Mouse (Mus musculus) liver, embryonic 11.5 days (tissue): ENCODE data around the gene Itgb3bp. TPM values are rescaled to one million over a fixed set of nuclear protein-coding genes. Genes with fewer than 3 reads are reported as not detected.
A peak's percentile ranks its signal among the peaks of the same experiment; 100 is the strongest.

Experiments
- ATAC-seq: fragments of 200-750 bp; cut with Nextera tagmentation; replicated peaks from 2 replicates; pipeline ENCODE4 v1.8.0; 2017; ENCODE audit warnings: moderate number of reproducible peaks, mild to moderate bottlenecking, moderate TSS enrichment, moderate library complexity; ENCODE audit not compliant: low FRiP score
- DNase-seq: peaks from one replicate; pipeline ENCODE4 v3.0.0-alpha.2; 2017; ENCODE audit warnings: low spot score
- H3K27ac ChIP-seq: fragments of 300-500 bp; sonication (generic); 2 replicates; pipeline ENCODE4 v1.5.1; 2014; ENCODE audit warnings: mild to moderate bottlenecking, low read depth, low read length, control low read depth
- H3K27me3 ChIP-seq: fragments of 300-500 bp; sonication (generic); replicated peaks from 2 replicates; pipeline ENCODE4 v1.6.1; 2014; ENCODE audit warnings: low read length, mixed read lengths; ENCODE audit not compliant: control insufficient read depth, insufficient read depth
- H3K36me3 ChIP-seq: fragments of 300-500 bp; sonication (generic); 2 replicates; pipeline ENCODE4 v1.6.1; 2014; ENCODE audit warnings: mild to moderate bottlenecking, low read length, moderate library complexity, mixed read lengths; ENCODE audit not compliant: control insufficient read depth, insufficient read depth
- H3K4me1 ChIP-seq: fragments of 300-500 bp; sonication (generic); replicated peaks from 2 replicates; pipeline ENCODE4 v1.6.1; 2014; ENCODE audit warnings: low read length, mixed read lengths; ENCODE audit not compliant: control insufficient read depth, insufficient read depth
- H3K4me2 ChIP-seq: fragments of 300-500 bp; sonication (generic); 2 replicates; pipeline ENCODE4 v1.6.1; 2014; ENCODE audit warnings: mild to moderate bottlenecking, control low read depth, moderate library complexity
- H3K4me3 ChIP-seq: fragments of 300-500 bp; sonication (generic); 2 replicates; pipeline ENCODE4 v1.5.1; 2014; ENCODE audit warnings: low read depth, low read length, control low read depth
- H3K9ac ChIP-seq: fragments of 300-500 bp; sonication (generic); 2 replicates; pipeline ENCODE4 v1.6.1; 2014; ENCODE audit warnings: low read depth, low read length, control low read depth
- H3K9me3 ChIP-seq: fragments of 300-500 bp; sonication (generic); 2 replicates; pipeline ENCODE4 v1.6.1; 2016; ENCODE audit warnings: low read length, inconsistent platforms, mixed read lengths; ENCODE audit not compliant: control insufficient read depth
- WGBS: fragments of 180-500 bp; shearing (Covaris S2); extraction: QIAGEN DNeasy Blood & Tissue Kit; methylation state at CpG from one replicate; pipeline ENCODE4 v1.1.7; 2014; 5-methylcytosine and 5-hydroxymethylcytosine counted together
- polyA plus RNA-seq: library from polyadenylated mRNA; unstranded; fragments of >200 nt; fragmentation: Nextera tagmentation; extraction: Ambion mirVana; gene quantifications from 2 replicates; pipeline ENCODE4 v1.2.1, GENCODE M21; 2014

The Itgb3bp gene
- polyA plus RNA-seq, 1 experiment from 2014 or later: 39.0 TPM

DNA sequence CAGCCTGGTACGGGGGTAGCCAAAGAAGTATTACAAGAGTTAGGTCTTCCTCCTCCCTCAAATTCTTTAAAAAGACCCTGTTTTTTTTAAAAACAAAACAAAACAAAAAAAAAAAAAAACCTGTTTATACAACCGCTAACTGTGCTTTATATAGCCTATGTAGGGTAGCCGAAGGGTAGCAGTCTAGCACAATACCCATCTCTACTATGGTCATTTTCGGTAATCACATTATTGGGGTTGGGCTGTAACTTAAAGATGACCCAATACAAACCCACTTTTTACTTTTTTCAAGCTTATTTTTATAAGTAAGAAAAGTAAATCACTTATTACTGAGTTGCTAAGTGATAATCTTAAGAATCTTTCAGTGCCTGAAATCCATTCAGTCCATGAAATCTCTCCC, 101.3 kb downstream of the Itgb3bp start:
- DNase-seq (no peak), ATAC-seq (no peak)
- H3K4me1 ChIP-seq: 0 out of 2 replicates have a peak, but pooled peaks cover 2% of the 10 kb centered on the region
- H3K27ac ChIP-seq: no peak overlapping the region
- no peaks in the 10 kb centered on the region for H3K27me3 ChIP-seq
- H3K4me2 ChIP-seq: peak overlapping the region; percentile 72
- WGBS: 58% methylated on average over 4 of the region's 4 CpGs
- no peaks in the 10 kb centered on the region for H3K36me3 ChIP-seq
- H3K4me3 ChIP-seq: peak overlapping the region; percentile 66
- H3K9ac ChIP-seq: no peak overlapping the region
- no peaks in the 10 kb centered on the region for H3K9me3 ChIP-seq

DNA sequence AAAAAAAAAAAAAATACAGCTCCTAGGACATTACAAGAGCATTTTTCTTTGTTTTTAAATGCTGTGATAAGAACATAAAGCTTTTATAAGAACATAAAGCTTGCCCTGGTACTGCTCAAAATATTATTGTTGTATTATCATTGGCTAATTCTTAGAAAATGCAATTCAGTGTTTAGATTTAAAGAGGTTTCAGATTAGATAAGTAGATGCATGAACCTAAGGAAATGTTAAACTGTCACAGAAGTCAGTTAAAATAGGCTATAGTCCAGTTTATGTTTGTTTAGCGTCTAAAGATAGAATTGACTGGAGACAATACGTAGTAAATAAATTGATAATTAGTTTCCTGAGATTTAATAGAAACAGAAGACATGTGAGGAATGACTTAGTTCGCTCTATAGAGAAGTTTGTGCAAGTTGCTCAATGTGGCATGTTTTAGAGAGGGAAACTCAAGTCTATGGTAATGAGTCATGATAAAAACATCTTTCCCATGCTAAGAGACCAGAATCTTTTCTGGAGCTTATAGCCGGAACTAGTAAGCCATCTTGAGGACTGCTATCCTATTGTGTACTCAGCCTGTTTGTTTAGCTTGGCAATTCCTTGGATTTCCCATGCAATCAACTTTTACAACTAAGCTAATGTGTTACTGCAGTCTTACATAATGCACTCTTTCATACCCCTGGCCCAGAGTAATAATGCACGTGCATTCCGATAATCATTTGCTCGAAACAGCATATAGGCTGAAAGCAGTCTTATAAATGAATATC, 112.7 kb downstream of the Itgb3bp start:
- Histone ChIP-seq H3K27ac (no peak overlapping the region), H3K9ac (no peak overlapping the region), H3K4me2 (no peak overlapping the region), H3K4me3 (no peak overlapping the region), H3K36me3 (no peaks in the 10 kb centered on the region), H3K9me3 (no peaks in the 10 kb centered on the region), H3K27me3 (no peaks in the 10 kb centered on the region), H3K4me1 (no peaks in the 10 kb centered on the region)
- DNase-seq: no peak
- ATAC-seq: no peak
- WGBS: 90% methylated on average over 7 of the region's 7 CpGs

GRCm38 (mm10) chr4:99792365-99792764, 137.2 kb downstream of the Itgb3bp start:
- WGBS: 68% methylated on average over 6 of the region's 6 CpGs
- 0 out of 2 replicates have a peak, but pooled peaks have one; percentile 23 for ATAC-seq
- Histone ChIP-seq H3K27ac (no peak overlapping the region), H3K4me3 (no peak overlapping the region), H3K36me3 (no peaks in the 10 kb centered on the region), H3K4me1 (no peaks in the 10 kb centered on the region), H3K4me2 (no peak overlapping the region), H3K9me3 (no peaks in the 10 kb centered on the region), H3K9ac (no peak overlapping the region), H3K27me3 (no peaks in the 10 kb centered on the region)
- DNase-seq: no peak

DNA sequence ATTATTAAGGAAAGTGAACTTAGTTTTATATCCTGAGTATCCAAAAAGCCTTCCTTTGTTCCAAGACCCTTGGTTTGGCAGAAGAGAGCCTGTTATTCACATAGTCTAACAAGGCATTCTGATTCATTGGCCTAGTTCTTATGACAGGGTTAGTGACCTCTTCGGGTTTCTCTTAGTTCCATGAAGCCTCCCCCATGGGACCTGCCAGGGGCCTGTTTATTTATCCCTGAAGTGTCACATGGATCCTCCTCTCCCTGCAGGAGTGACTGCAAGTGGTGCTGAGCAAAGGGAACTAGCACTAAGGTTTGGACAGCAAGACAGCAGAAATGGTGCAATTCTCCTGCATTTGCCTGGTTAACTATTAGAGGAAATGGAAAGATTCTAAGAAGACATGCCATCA, 156.6 kb downstream of the Itgb3bp start:
- Histone ChIP-seq H3K9me3 (no peaks in the 10 kb centered on the region), H3K9ac (no peak overlapping the region), H3K4me1 (no peaks in the 10 kb centered on the region), H3K27ac (no peak overlapping the region), H3K4me2 (no peak overlapping the region), H3K36me3 (no peaks in the 10 kb centered on the region), H3K27me3 (no peaks in the 10 kb centered on the region), H3K4me3 (no peak overlapping the region)
- ATAC-seq: no peak
- DNase-seq: no peak
- WGBS: 64% methylated on average over 1 of the region's 1 CpGs

DNA sequence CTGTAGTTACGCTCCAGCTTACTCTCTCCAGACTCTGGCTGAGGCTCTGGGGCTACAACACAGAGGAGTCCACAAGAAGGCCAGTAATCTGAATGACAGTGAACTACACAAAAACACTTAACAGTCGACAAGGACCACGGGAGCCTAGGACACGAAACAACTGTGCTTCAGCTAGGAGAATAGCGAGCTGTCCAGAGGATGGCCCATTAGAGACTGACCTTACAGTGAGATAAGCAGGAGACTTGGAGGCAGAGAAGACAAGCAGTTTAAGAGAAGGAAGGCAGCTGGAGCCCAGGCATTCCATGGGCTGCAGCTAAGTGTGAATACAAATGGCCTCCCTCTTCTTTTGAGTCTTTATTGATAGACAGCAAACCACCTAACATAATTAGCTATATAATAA, 159.1 kb downstream of the Itgb3bp start:
- no peaks in the 10 kb centered on the region for H3K27me3 ChIP-seq
- H3K4me2 ChIP-seq: no peak overlapping the region
- H3K9ac ChIP-seq: no peak overlapping the region
- no peaks in the 10 kb centered on the region for H3K4me1 ChIP-seq
- no peak for DNase-seq
- WGBS: 81% methylated on average over 5 of the region's 5 CpGs
- no peak overlapping the region for H3K27ac ChIP-seq
- ATAC-seq: no peak
- no peaks in the 10 kb centered on the region for H3K9me3 ChIP-seq
- no peaks in the 10 kb centered on the region; the same call in 1 of the 2 replicates for H3K36me3 ChIP-seq
- H3K4me3 ChIP-seq: no peak overlapping the region

DNA sequence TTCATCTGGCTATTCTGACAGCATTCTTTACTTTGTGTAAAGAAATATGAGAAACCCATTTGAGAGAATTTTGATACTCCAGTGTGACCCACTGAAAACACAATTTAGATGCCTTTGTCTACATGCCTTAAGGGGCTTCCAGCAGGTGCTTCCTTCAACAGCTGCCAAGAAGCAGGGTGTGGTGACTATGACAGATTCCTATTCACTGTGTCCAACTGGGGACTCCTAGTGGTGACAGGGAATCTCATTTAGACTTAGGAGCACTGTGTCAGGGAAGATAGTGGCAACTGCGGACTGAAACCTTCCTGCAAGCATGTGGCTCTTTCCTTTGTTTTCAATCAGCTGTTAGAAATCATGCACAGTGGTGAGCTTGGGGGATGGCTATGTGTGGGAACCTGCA, 162.9 kb downstream of the Itgb3bp start:
- Histone ChIP-seq H3K9ac (no peak overlapping the region), H3K4me2 (no peak overlapping the region), H3K36me3 (no peaks in the 10 kb centered on the region; the same call in 1 of the 2 replicates), H3K27ac (no peak overlapping the region), H3K4me1 (no peaks in the 10 kb centered on the region), H3K27me3 (no peaks in the 10 kb centered on the region), H3K4me3 (no peak overlapping the region), H3K9me3 (no peaks in the 10 kb centered on the region)
- 58% methylated on average over 1 of the region's 1 CpGs for WGBS
- DNase-seq (no peak), ATAC-seq (no peak)

- DNase-seq (no peak), ATAC-seq (no peak)
- Histone ChIP-seq H3K9me3 (no peaks in the 10 kb centered on the region), H3K27me3 (no peaks in the 10 kb centered on the region), H3K4me3 (no peak overlapping the region), H3K27ac (no peak overlapping the region), H3K4me2 (no peak overlapping the region), H3K9ac (no peak overlapping the region), H3K36me3 (no peaks in the 10 kb centered on the region; the same call in 1 of the 2 replicates), H3K4me1 (no peaks in the 10 kb centered on the region)
- 79% methylated on average over 5 of the region's 5 CpGs for WGBS
Observed at GRCm38 (mm10) chr4:99766303-99766702, 163.3 kb downstream of the Itgb3bp start.

DNA sequence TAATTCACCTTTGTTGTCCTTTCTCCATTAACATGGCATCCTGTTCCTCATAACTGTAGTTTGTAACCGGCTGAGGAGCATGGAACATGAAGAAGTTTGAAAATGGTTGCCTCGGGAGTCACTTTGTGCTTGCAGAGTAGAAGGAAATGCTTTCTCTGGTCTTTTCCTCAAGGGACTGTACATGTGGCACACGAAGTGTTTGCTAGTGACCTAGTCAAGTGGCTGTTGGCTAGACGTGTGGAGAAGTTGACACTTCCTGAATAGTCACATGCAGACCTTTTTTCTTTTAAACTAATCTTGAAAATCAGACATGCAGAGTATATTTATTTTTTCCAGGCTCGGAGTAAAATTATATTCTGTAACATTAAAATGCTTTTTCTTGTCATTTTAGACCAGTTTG, 177.2 kb downstream of the Itgb3bp start:
- no peak for ATAC-seq
- Histone ChIP-seq H3K4me1 (no peaks in the 10 kb centered on the region), H3K27me3 (no peaks in the 10 kb centered on the region), H3K27ac (no peak overlapping the region), H3K9ac (no peak overlapping the region), H3K4me3 (no peak overlapping the region), H3K36me3 (peaks cover 3% of the 10 kb centered on the region; the same call in 1 of the 2 replicates), H3K9me3 (no peaks in the 10 kb centered on the region), H3K4me2 (no peak overlapping the region)
- DNase-seq: no peak
- 87% methylated on average over 5 of the region's 5 CpGs for WGBS

DNA sequence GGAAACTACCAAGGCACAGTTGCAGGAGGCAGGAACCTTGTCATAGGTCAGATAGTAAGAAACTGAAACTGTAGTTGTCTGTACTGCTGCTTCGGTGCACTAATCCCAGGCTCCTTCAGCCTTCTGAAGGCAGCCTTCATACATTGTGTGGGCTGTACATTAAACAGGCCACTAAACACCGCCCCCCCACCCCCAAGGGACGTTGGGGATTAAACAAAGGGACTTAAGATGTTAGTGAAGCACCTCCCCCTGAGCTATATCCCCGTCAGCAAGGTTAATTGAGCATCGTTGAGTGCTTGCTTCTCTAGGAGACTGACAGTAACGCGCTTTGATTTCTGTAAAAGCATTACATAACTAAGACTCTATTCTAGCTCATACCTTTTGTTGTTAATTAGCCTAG, 189.8 kb downstream of the Itgb3bp start:
- H3K36me3 ChIP-seq: no peaks in the 10 kb centered on the region; the same call in 1 of the 2 replicates
- ATAC-seq: no peak
- no peak overlapping the region for H3K4me2 ChIP-seq
- WGBS: 80% methylated on average over 7 of the region's 7 CpGs
- H3K4me3 ChIP-seq: no peak overlapping the region
- no peaks in the 10 kb centered on the region for H3K4me1 ChIP-seq
- no peak overlapping the region for H3K9ac ChIP-seq
- H3K27me3 ChIP-seq: no peaks in the 10 kb centered on the region
- no peak overlapping the region for H3K27ac ChIP-seq
- no peak for DNase-seq
- no peaks in the 10 kb centered on the region for H3K9me3 ChIP-seq
